Mouse (Mus musculus): ENCODE measurements around the gene Cops9. TPM values are rescaled to one million over a fixed set of nuclear protein-coding genes. Genes with fewer than 3 reads are reported as not detected.

The Cops9 gene
- polyA plus RNA-seq, 1 experiment from 2014 or later: 457 TPM

- H3K4me3 ChIP-seq (ENCODE audit: low read depth, low read length): no peak overlapping the region
- H3K4me2 ChIP-seq (replicated peaks; ENCODE audit: low read depth, low read length): no peak overlapping the region
- H3K27ac ChIP-seq (ENCODE audit: low read length): no peak overlapping the region
- no peaks in the 10 kb centered on the region for H3K36me3 ChIP-seq (ENCODE audit: control insufficient read depth, insufficient read depth, low read length)
- H3K4me1 ChIP-seq (ENCODE audit: control insufficient read depth, insufficient read depth, low read length): no peaks in the 10 kb centered on the region
- ATAC-seq (ENCODE audit: insufficient number of reproducible peaks, insufficient read depth, low FRiP score, low read depth): no peak
- no peaks in the 10 kb centered on the region for H3K27me3 ChIP-seq (ENCODE audit: control insufficient read depth, insufficient read depth, low read length)
- no peak overlapping the region for H3K9ac ChIP-seq (replicated peaks; ENCODE audit: low read depth, low read length)
- no peaks in the 10 kb centered on the region for H3K9me3 ChIP-seq (ENCODE audit: control insufficient read depth, low read depth, low read length)
- WGBS: 85% methylated on average over 3 of the region's 3 CpGs
Observed at GRCm38 (mm10) chr1:92653179-92653578, 11.4 kb upstream of the Cops9 start.

- WGBS: 74% methylated on average over 3 of the region's 3 CpGs
- Histone ChIP-seq H3K9ac (replicated peaks; ENCODE audit: low read depth, low read length) (no peak overlapping the region), H3K4me3 (ENCODE audit: low read depth, low read length) (no peak overlapping the region), H3K4me1 (ENCODE audit: control insufficient read depth, insufficient read depth, low read length) (no peaks in the 10 kb centered on the region), H3K27ac (ENCODE audit: low read length) (no peak overlapping the region), H3K9me3 (ENCODE audit: control insufficient read depth, low read depth, low read length) (no peaks in the 10 kb centered on the region), H3K4me2 (replicated peaks; ENCODE audit: low read depth, low read length) (no peak overlapping the region), H3K36me3 (ENCODE audit: control insufficient read depth, insufficient read depth, low read length) (no peaks in the 10 kb centered on the region), H3K27me3 (ENCODE audit: control insufficient read depth, insufficient read depth, low read length) (no peaks in the 10 kb centered on the region)
- ATAC-seq (ENCODE audit: insufficient number of reproducible peaks, insufficient read depth, low FRiP score, low read depth): no peak
Observed at GRCm38 (mm10) chr1:92651467-92651866, 9.7 kb upstream of the Cops9 start.

- no peaks in the 10 kb centered on the region for H3K9me3 ChIP-seq (ENCODE audit: control insufficient read depth, low read depth, low read length)
- no peak within 1 kb of the TSS for H3K27ac ChIP-seq (ENCODE audit: low read length)
- WGBS: 22% methylated on average over 8 of the region's 8 CpGs
- peak; percentile 49; the same call in 1 of the 2 replicates for ATAC-seq (ENCODE audit: insufficient number of reproducible peaks, insufficient read depth, low FRiP score, low read depth)
- H3K9ac ChIP-seq (replicated peaks; ENCODE audit: low read depth, low read length): no peak within 1 kb of the TSS
- no peak within 1 kb of the TSS for H3K4me3 ChIP-seq (ENCODE audit: low read depth, low read length)
- H3K4me2 ChIP-seq (replicated peaks; ENCODE audit: low read depth, low read length): no peak within 1 kb of the TSS; the same call in 1 of the 2 replicates
- H3K4me1 ChIP-seq (ENCODE audit: control insufficient read depth, insufficient read depth, low read length): no peaks in the 10 kb centered on the region
- no peaks in the 10 kb centered on the region for H3K27me3 ChIP-seq (ENCODE audit: control insufficient read depth, insufficient read depth, low read length)
- H3K36me3 ChIP-seq (ENCODE audit: control insufficient read depth, insufficient read depth, low read length): no peaks in the 10 kb centered on the region
Observed at GRCm38 (mm10) chr1:92648673-92649072, 6.9 kb upstream of the Cops9 start, which contains the start of gene Otos. Gene Otos, minus strand, starts transcription at chr1:92648841.

GRCm38 (mm10) chr1:92648197-92648596 lies 6.4 kb upstream of the Cops9 start:
- H3K9ac ChIP-seq (replicated peaks; ENCODE audit: low read depth, low read length): no peak overlapping the region

GRCm38 (mm10) chr1:92647752-92648151 lies 6.0 kb upstream of the Cops9 start:
- Histone ChIP-seq H3K4me2 (replicated peaks; ENCODE audit: low read depth, low read length) (no peak overlapping the region; the same call in 1 of the 2 replicates), H3K4me1 (ENCODE audit: control insufficient read depth, insufficient read depth, low read length) (no peaks in the 10 kb centered on the region), H3K27me3 (ENCODE audit: control insufficient read depth, insufficient read depth, low read length) (no peaks in the 10 kb centered on the region), H3K27ac (ENCODE audit: low read length) (no peak overlapping the region), H3K36me3 (ENCODE audit: control insufficient read depth, insufficient read depth, low read length) (no peaks in the 10 kb centered on the region), H3K9me3 (ENCODE audit: control insufficient read depth, low read depth, low read length) (no peaks in the 10 kb centered on the region), H3K4me3 (ENCODE audit: low read depth, low read length) (no peak overlapping the region), H3K9ac (replicated peaks; ENCODE audit: low read depth, low read length) (no peak overlapping the region)
- 13% methylated on average over 8 of the region's 8 CpGs for WGBS
- no peak; the same call in 1 of the 2 replicates for ATAC-seq (ENCODE audit: insufficient number of reproducible peaks, insufficient read depth, low FRiP score, low read depth)

More at GRCm38 (mm10) chr1:92648197-92648596, 6.4 kb upstream of the Cops9 start:
- H3K27me3 ChIP-seq (ENCODE audit: control insufficient read depth, insufficient read depth, low read length): no peaks in the 10 kb centered on the region
- 42% methylated on average over 10 of the region's 10 CpGs for WGBS
- no peaks in the 10 kb centered on the region for H3K36me3 ChIP-seq (ENCODE audit: control insufficient read depth, insufficient read depth, low read length)
- H3K4me3 ChIP-seq (ENCODE audit: low read depth, low read length): no peak overlapping the region
- H3K4me1 ChIP-seq (ENCODE audit: control insufficient read depth, insufficient read depth, low read length): no peaks in the 10 kb centered on the region
- H3K9me3 ChIP-seq (ENCODE audit: control insufficient read depth, low read depth, low read length): no peaks in the 10 kb centered on the region
- no peak overlapping the region for H3K27ac ChIP-seq (ENCODE audit: low read length)
- H3K4me2 ChIP-seq (replicated peaks; ENCODE audit: low read depth, low read length): no peak overlapping the region; the same call in 1 of the 2 replicates
- no peak for ATAC-seq (ENCODE audit: insufficient number of reproducible peaks, insufficient read depth, low FRiP score, low read depth)

DNA sequence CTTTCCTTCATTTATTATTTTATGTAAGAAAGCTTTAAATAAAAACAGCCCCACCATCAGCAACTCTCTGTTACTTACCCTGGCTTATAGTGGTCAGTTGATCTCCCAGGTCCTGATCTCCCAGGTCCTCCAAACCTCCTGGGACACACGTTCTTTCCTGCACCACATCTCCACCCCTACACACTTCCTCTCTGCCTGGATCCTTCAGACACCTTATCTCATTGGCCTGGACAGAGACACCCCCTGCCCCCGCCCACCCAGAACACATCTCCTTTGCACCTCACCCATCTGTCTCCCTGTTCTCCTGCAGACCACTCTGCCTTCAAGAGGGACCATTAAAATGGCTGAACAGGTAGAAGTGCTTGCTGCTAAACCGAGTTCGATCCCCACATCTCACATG lies 5.2 kb upstream of the Cops9 start:
- Histone ChIP-seq H3K9me3 (ENCODE audit: control insufficient read depth, low read depth, low read length) (no peaks in the 10 kb centered on the region), H3K4me1 (ENCODE audit: control insufficient read depth, insufficient read depth, low read length) (no peaks in the 10 kb centered on the region), H3K27me3 (ENCODE audit: control insufficient read depth, insufficient read depth, low read length) (no peaks in the 10 kb centered on the region), H3K4me2 (replicated peaks; ENCODE audit: low read depth, low read length) (no peak overlapping the region), H3K36me3 (ENCODE audit: control insufficient read depth, insufficient read depth, low read length) (no peaks in the 10 kb centered on the region), H3K4me3 (ENCODE audit: low read depth, low read length) (no peak overlapping the region), H3K27ac (ENCODE audit: low read length) (no peak overlapping the region), H3K9ac (replicated peaks; ENCODE audit: low read depth, low read length) (no peak overlapping the region)
- 70% methylated on average over 4 of the region's 4 CpGs for WGBS
- no peak for ATAC-seq (ENCODE audit: insufficient number of reproducible peaks, insufficient read depth, low FRiP score, low read depth)

DNA sequence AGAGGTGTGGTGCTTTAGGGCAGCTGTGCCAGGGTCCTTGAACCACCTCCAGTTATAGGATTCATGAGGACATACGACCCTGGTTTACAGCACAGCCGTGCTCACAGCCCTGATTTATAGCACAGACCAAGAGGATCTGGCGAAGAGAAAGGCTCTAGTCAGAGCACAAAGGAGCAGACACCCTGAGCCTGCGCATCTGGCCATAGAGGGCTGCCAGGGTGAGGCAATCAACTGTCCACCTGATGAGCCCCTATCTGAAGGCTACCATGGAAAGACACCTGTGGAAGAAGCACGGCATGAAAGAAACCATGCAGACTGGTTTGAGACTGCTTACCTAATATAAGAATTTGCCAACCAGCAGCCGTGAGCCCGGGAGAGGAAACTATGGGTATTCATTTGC lies 4.8 kb upstream of the Cops9 start:
- whole genome bisulfite sequencing: 72% methylated on average over 7 of the region's 7 CpGs
- H3K4me1 ChIP-seq (ENCODE audit: control insufficient read depth, insufficient read depth, low read length): no peaks in the 10 kb centered on the region
- H3K36me3 ChIP-seq (ENCODE audit: control insufficient read depth, insufficient read depth, low read length): no peaks in the 10 kb centered on the region
- ATAC-seq (ENCODE audit: insufficient number of reproducible peaks, insufficient read depth, low FRiP score, low read depth): no peak
- no peak overlapping the region for H3K4me2 ChIP-seq (replicated peaks; ENCODE audit: low read depth, low read length)
- no peak overlapping the region for H3K4me3 ChIP-seq (ENCODE audit: low read depth, low read length)
- no peak overlapping the region for H3K9ac ChIP-seq (replicated peaks; ENCODE audit: low read depth, low read length)
- H3K9me3 ChIP-seq (ENCODE audit: control insufficient read depth, low read depth, low read length): no peaks in the 10 kb centered on the region
- H3K27ac ChIP-seq (ENCODE audit: low read length): no peak overlapping the region
- no peaks in the 10 kb centered on the region for H3K27me3 ChIP-seq (ENCODE audit: control insufficient read depth, insufficient read depth, low read length)

DNA sequence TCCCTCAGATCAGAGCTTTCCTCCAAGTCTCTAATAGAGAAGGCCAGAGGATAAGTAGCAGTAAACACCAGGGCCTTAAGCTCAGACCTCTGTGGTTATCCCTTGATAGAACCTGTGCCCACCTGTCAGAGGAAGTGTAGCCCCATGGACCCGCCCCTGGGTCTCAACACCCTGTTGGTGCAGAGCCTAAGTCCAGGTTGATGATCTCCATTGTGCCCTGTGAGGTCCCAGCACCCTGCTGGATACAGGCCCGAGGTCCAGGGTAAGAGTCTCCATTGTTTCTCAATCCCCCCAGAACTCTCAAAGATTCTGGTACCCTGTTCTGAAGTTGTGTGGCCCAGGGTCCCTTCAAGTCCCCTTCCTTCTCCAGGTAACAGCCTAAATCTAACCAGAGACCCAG lies 4.3 kb upstream of the Cops9 start:
- no peaks in the 10 kb centered on the region for H3K27me3 ChIP-seq (ENCODE audit: control insufficient read depth, insufficient read depth, low read length)
- no peak overlapping the region for H3K4me2 ChIP-seq (replicated peaks; ENCODE audit: low read depth, low read length)
- WGBS: 51% methylated on average over 2 of the region's 2 CpGs
- H3K9ac ChIP-seq (replicated peaks; ENCODE audit: low read depth, low read length): no peak overlapping the region
- no peak overlapping the region for H3K4me3 ChIP-seq (ENCODE audit: low read depth, low read length)
- peaks cover 2% of the 10 kb centered on the region for H3K4me1 ChIP-seq (ENCODE audit: control insufficient read depth, insufficient read depth, low read length)
- H3K36me3 ChIP-seq (ENCODE audit: control insufficient read depth, insufficient read depth, low read length): no peaks in the 10 kb centered on the region
- H3K9me3 ChIP-seq (ENCODE audit: control insufficient read depth, low read depth, low read length): no peaks in the 10 kb centered on the region
- ATAC-seq (ENCODE audit: insufficient number of reproducible peaks, insufficient read depth, low FRiP score, low read depth): no peak
- no peak overlapping the region for H3K27ac ChIP-seq (ENCODE audit: low read length)

- H3K9me3 ChIP-seq (ENCODE audit: control insufficient read depth, low read depth, low read length): no peaks in the 10 kb centered on the region
- no peak overlapping the region for H3K9ac ChIP-seq (replicated peaks; ENCODE audit: low read depth, low read length)
- H3K4me1 ChIP-seq (ENCODE audit: control insufficient read depth, insufficient read depth, low read length): peaks cover 11% of the 10 kb centered on the region
- no peak overlapping the region for H3K4me3 ChIP-seq (ENCODE audit: low read depth, low read length)
- no peaks in the 10 kb centered on the region for H3K27me3 ChIP-seq (ENCODE audit: control insufficient read depth, insufficient read depth, low read length)
- no peak overlapping the region for H3K27ac ChIP-seq (ENCODE audit: low read length)
- ATAC-seq (ENCODE audit: insufficient number of reproducible peaks, insufficient read depth, low FRiP score, low read depth): no peak
- WGBS: 77% methylated on average over 5 of the region's 5 CpGs
- no peak overlapping the region for H3K4me2 ChIP-seq (replicated peaks; ENCODE audit: low read depth, low read length)
- no peaks in the 10 kb centered on the region for H3K36me3 ChIP-seq (ENCODE audit: control insufficient read depth, insufficient read depth, low read length)
Observed at GRCm38 (mm10) chr1:92644916-92645315, 3.1 kb upstream of the Cops9 start.
